Mouse (Mus musculus): Measurements from ENCODE around the gene Rfwd3.
"Not testable (repeated sequence)": the region's sequence is repeated elsewhere in the genome, so short reads cannot be mapped to it uniquely, and the experiment has no call there.

The Rfwd3 gene

GRCm38 (mm10) chr8:111285603-111286002, 14.4 kb downstream of the Rfwd3 start:
- DNase-seq, result no peak

GRCm38 (mm10) chr8:111282093-111282492, 17.9 kb downstream of the Rfwd3 start:
- DNase-seq, result no peak

- no peak for DNase-seq
Measured at GRCm38 (mm10) chr8:111268277-111268676, 31.7 kb downstream of the Rfwd3 start.

- peak in 1 of 2 experiments; percentile 33 for DNase-seq
Measured at GRCm38 (mm10) chr8:111266161-111266560, 33.9 kb downstream of the Rfwd3 start.

GRCm38 (mm10) chr8:111264693-111265220, 35.3 kb downstream of the Rfwd3 start:
- DNase-seq, result peak; percentile 30 to 37

- DNase-seq, result no peak
Measured at GRCm38 (mm10) chr8:111261981-111262381, 38.0 kb downstream of the Rfwd3 start.

GRCm38 (mm10) chr8:111260251-111260650, 39.8 kb downstream of the Rfwd3 start:
- DNase-seq, result peak; percentile 39 to 55

GRCm38 (mm10) chr8:111259408-111259741, 40.6 kb downstream of the Rfwd3 start:
- DNase-seq, result no peak

- peak; percentile 90 to 94 for DNase-seq
Measured at GRCm38 (mm10) chr8:111258631-111259407, 41.2 kb downstream of the Rfwd3 start, which contains the start of gene Glg1. Gene Glg1, minus strand, starts transcription at chr8:111259216.

GRCm38 (mm10) chr8:111258010-111258630, 41.9 kb downstream of the Rfwd3 start:
- peak in 1 of 2 experiments; percentile 20 for DNase-seq

GRCm38 (mm10) chr8:111252487-111253112, 47.4 kb downstream of the Rfwd3 start:
- DNase-seq, result peak in 1 of 2 experiments; percentile 38

- DNase-seq, result peak in 1 of 2 experiments; percentile 34
Measured at GRCm38 (mm10) chr8:111250111-111250510, 49.9 kb downstream of the Rfwd3 start.

- DNase-seq, result no peak
Measured at GRCm38 (mm10) chr8:111248136-111248535, 51.9 kb downstream of the Rfwd3 start.

GRCm38 (mm10) chr8:111246864-111247263, 53.2 kb downstream of the Rfwd3 start:
- not testable (repeated sequence) for DNase-seq

GRCm38 (mm10) chr8:111246287-111246830, 53.7 kb downstream of the Rfwd3 start:
- peak; percentile 39 to 50 for DNase-seq

GRCm38 (mm10) chr8:111237301-111237700, 62.7 kb downstream of the Rfwd3 start:
- DNase-seq, result no peak

GRCm38 (mm10) chr8:111233730-111234129, 66.3 kb downstream of the Rfwd3 start:
- no peak for DNase-seq

GRCm38 (mm10) chr8:111224153-111224552, 75.9 kb downstream of the Rfwd3 start:
- no peak for DNase-seq
